Mouse (Mus musculus) megakaryocyte, embryonic 14.5 days (primary cell): ENCODE data around the gene Zdhhc23.

Experiments used
- FLI1 ChIP-seq: IDR thresholded peaks from 2 replicates; pipeline ENCODE4 v1.6.1; 2012; ENCODE audit warnings: low read length, inconsistent platforms, mixed read lengths
- GATA1 ChIP-seq: IDR thresholded peaks from 3 replicates; pipeline ENCODE4 v1.6.1; 2012; ENCODE audit warnings: mixed read lengths, low read length, inconsistent platforms, borderline replicate concordance

GRCm38 (mm10) chr16:43986299-43986698, 6.7 kb upstream of the Zdhhc23 start:
- TF ChIP-seq GATA1, result no peak
- TF ChIP-seq FLI1, result no peak
